24 mouse cellular contexts compared by ENCODE assay signal in the genomic region with DNA sequence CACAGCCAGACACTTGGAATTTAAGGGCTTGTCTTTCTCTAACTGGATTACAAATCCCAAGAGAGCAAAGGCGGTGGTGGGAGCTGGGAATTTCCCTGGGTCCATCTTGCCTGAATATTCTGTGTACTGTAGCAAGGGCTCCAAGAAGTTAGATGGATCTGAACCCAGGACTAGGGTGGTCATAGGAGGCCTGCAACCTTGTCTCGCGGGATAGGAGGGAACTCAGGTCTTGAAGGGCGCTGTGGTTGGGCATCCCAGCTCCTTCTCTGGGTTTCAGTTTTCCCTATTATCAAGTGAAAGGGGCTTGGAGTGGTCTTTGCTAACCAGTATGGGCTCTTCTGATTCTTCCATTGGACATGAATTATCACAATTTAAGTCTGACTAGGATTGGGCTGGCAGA. TPM values are rescaled to one million over a fixed set of nuclear protein-coding genes. Genes with fewer than 3 reads are reported as not detected.
A peak's percentile ranks its signal among the peaks of the same experiment; 100 is the strongest.
DNase-seq lines count a peak whose midpoint lies in the region; ATAC-seq and TF ChIP-seq lines count a peak whose summit lies in the region.
"Had no signal": no experiment of that assay in that cellular context is flagged by ENCODE, and none has a peak within 500 bp of the region (broad histone marks: within the 10 kb centered on the region; RNA-seq: fewer than 3 reads in every experiment).

No protein-coding gene starts in this region.

- WGBS in lung, postnatal 0 days, result 89% methylated on average over 4 of the region's 4 CpGs

- peaks cover 39% of the 10 kb centered on the region for H3K4me1 ChIP-seq in lung, postnatal 0 days (ENCODE audit: insufficient read depth, low read depth, low read length)
- peaks cover 36% of the 10 kb centered on the region for H3K4me1 ChIP-seq in embryonic fibroblast, embryonic 13.5 days (ENCODE audit: control insufficient read depth, insufficient read depth, low read length)

- no peak overlapping the region for H3K9ac ChIP-seq in lung, postnatal 0 days (replicated peaks; ENCODE audit: low read depth)
- H3K9ac ChIP-seq: embryonic facial prominence, embryonic 13.5 days; forebrain, embryonic 12.5 days; forebrain, embryonic 15.5 days; hindbrain, embryonic 15.5 days had no signal

- TF ChIP-seq EP300 in lung, postnatal 0 days (IDR thresholded peaks at IDR 0.05), result 0 out of 2 replicates have a peak, but pooled peaks have one; percentile 8

- peak; percentile 91 for DNase-seq in heart, adult 11 months
- no peak for DNase-seq in heart, postnatal 4 days
- no peak for DNase-seq in lung, postnatal 0 days (ENCODE audit: low spot score)
- no peak for DNase-seq in lung, postnatal 4 days
- DNase-seq in ovary, postnatal 36 days (ENCODE audit: low spot score), result no peak
- DNase-seq: adrenal gland, adult 8-10 months; adrenal gland, postnatal 25 days; cerebellum, adult 11-12 months; cerebellum, adult 8-10 months; cerebellum, postnatal 10 days; cerebellum, postnatal 36 days; embryo, embryonic 11 days; gastrocnemius, postnatal 10 days; gastrocnemius, postnatal 36 days; heart, adult 18-20 months had no signal

- no peaks in the 10 kb centered on the region for H3K27me3 ChIP-seq in lung, postnatal 0 days (replicated peaks; ENCODE audit: insufficient read depth, low read length)
- H3K27me3 ChIP-seq: embryonic facial prominence, embryonic 13.5 days; forebrain, embryonic 12.5 days; forebrain, embryonic 15.5 days; hindbrain, embryonic 15.5 days had no signal

- H3K4me3 ChIP-seq in lung, postnatal 0 days (ENCODE audit: low read depth, low read length), result no peak overlapping the region
- no peak overlapping the region for H3K4me3 ChIP-seq in embryonic fibroblast, embryonic 13.5 days (ENCODE audit: insufficient read depth, low read length)
- H3K4me3 ChIP-seq: embryonic facial prominence, embryonic 10.5 days; embryonic facial prominence, embryonic 13.5 days; forebrain, embryonic 12.5 days; forebrain, embryonic 15.5 days; hindbrain, embryonic 15.5 days had no signal

- H3K27ac ChIP-seq in lung, postnatal 0 days (ENCODE audit: low read length), result peak overlapping the region; percentile 55
- H3K27ac ChIP-seq in embryonic fibroblast, embryonic 13.5 days (ENCODE audit: insufficient read depth, low read length), result 0 out of 2 replicates have a peak overlapping the region, but pooled peaks have one; percentile 28
- H3K27ac ChIP-seq: embryonic facial prominence, embryonic 10.5 days; embryonic facial prominence, embryonic 13.5 days; forebrain, embryonic 12.5 days; forebrain, embryonic 15.5 days; hindbrain, embryonic 15.5 days had no signal

- TF ChIP-seq POLR2A in embryonic fibroblast, embryonic 13.5 days (IDR thresholded peaks at IDR 0.05; ENCODE audit: low read depth, low read length), result no peak

- no peaks in the 10 kb centered on the region for H3K36me3 ChIP-seq in lung, postnatal 0 days (ENCODE audit: insufficient read depth, low read length)
- H3K36me3 ChIP-seq: forebrain, embryonic 15.5 days; hindbrain, embryonic 15.5 days had no signal

- no peak for TF ChIP-seq CTCF in lung, postnatal 0 days (IDR thresholded peaks at IDR 0.05)
- no peak for TF ChIP-seq CTCF in embryonic fibroblast, embryonic 13.5 days (IDR thresholded peaks at IDR 0.05; ENCODE audit: borderline replicate concordance, insufficient read depth, low read length)

- no peak overlapping the region for H3K4me2 ChIP-seq in lung, postnatal 0 days (replicated peaks; ENCODE audit: low read depth, low read length)
- H3K4me2 ChIP-seq: embryonic facial prominence, embryonic 13.5 days; forebrain, embryonic 12.5 days; forebrain, embryonic 15.5 days; heart, embryonic 11.5 days; hindbrain, embryonic 15.5 days had no signal

- no peaks in the 10 kb centered on the region for H3K9me3 ChIP-seq in lung, postnatal 0 days (ENCODE audit: low read length)
- H3K9me3 ChIP-seq: embryonic facial prominence, embryonic 10.5 days; embryonic facial prominence, embryonic 13.5 days; forebrain, embryonic 12.5 days; forebrain, embryonic 15.5 days; hindbrain, embryonic 15.5 days had no signal

- no peak for ATAC-seq in lung, postnatal 0 days
- ATAC-seq: activated CD4-positive, CD25-positive, alpha-beta regulatory T cell, adult 4 months; forebrain, embryonic 15.5 days; intestine, postnatal 0 days had no signal

RNA-seq across cellular contexts. Expression of a gene that starts 23.7 kb away (rescaled TPM):
- 10 to 100 TPM; 31.5 to 32.8 TPM for total RNA-seq in heart, postnatal 4 days (2021)
- polyA plus RNA-seq in lung, postnatal 0 days (2015; fragmentation: Nextera tagmentation; extraction: Ambion mirVana), result 20.0 and 22.6 TPM in 2 replicates
- polyA plus RNA-seq in embryonic fibroblast, embryonic 13.5 days (2011; ENCODE audit: insufficient read length, low read depth, missing spikeins), result 144 and 150 TPM in 2 replicates
- polyA plus RNA-seq: activated CD4-positive, CD25-positive, alpha-beta regulatory T cell, adult 4 months had no signal
